Mouse (Mus musculus) C2C12 (cell line): ENCODE results near the gene Lemd2.

Experiments
- CEBPB ChIP-seq: IDR thresholded peaks from one replicate; pipeline ENCODE4 v1.6.1; 2011; ENCODE audit warnings: low read depth, mild to moderate bottlenecking, control low read depth, moderate library complexity
- CTCF ChIP-seq: IDR thresholded peaks from one replicate; pipeline ENCODE4 v1.5.1; 2011; ENCODE audit not compliant: control insufficient read depth, insufficient read depth, insufficient read length

- TF ChIP-seq CTCF (no peak), CEBPB (no peak)
These were observed 45.8 kb downstream of the Lemd2 start for GRCm38 (mm10) chr17:27158439-27158838.
